Mouse (Mus musculus): ENCODE measurements around the gene Igfbp4. TPM values are rescaled to one million over a fixed set of nuclear protein-coding genes. Genes with fewer than 3 reads are reported as not detected.

The Igfbp4 gene
- 57.2 TPM for polyA plus RNA-seq (2014; fragmentation: Illumina TruSeq; extraction: RNeasy Lipid Tissue Mini Kit (QIAGEN cat#74804))

DNA sequence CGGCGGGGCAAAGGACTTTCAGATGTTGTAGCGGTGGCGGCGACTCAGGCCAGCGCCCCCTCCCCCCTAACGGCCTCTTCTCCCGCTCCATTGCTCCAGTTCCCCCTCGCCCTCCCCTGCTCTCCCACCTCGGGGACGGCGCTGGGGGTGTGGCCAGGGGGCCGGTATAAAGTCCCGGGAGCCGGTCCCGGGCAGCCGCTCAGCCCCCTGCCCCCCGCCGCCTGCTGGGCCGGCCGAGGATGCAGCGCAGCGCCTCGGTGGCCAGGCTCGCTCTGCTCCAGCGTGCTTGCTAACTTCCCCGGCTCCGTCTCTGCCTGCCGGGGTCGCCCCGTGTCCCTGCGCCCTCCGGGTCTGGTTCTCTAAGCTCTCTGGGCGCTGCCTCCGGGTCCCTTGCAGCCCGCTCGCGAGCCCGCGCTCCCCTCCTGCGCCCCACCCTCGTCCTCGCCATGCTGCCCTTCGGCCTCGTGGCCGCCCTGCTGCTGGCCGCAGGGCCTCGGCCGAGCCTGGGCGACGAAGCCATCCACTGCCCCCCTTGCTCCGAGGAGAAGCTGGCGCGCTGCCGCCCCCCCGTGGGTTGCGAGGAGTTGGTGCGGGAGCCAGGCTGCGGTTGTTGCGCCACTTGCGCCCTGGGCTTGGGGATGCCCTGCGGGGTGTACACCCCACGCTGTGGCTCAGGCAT is at the start of gene Igfbp4:
Gene Igfbp4 (plus strand): TSS at position 194 of the 679 bp plus-strand sequence.

DNA sequence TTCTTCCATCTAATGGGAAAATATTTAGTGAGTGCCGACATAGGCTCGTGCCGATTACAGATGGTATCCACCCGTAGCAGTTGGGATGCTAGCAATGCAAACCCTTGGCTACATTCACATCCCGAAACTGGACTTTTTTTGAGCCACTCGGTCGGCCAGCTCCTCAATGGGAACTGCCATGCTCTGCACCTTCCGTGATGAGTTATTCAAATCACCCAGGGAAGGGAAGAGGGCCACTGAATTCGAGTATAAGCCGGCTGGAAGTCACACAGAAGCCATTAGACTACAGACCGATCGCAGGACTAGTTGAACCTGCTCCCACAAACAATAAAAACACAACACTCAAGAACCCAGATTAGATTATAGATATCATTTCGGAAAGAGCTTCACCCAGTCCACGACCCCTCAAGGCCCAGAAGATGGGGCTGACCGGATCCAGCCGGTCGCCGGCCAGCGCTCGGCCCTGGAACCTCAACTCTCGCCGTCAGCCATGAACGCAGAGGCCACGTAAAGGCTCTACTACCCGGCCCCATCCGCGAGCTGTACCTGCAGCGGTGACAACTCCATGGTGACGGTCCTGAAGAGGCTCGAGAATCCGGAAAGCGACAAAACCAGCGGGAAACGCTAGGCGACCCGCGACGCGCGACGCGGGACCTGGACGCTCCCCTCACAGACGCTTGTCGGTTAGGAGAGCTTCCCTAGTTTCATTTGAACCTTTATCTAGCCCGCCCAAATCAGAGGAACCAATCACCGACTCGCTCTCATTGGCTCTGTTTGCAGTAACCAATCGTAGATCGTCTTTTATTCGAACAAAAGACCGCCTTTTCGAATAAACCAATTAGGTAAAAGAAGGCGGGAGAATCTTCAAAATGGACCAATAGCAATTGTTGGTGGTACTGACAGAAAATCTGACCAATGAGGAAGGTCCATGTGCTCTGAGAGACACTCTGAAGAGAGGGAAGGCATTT is 17.3 kb upstream of the Igfbp4 start, which contains the start of gene Top2a:
Gene Top2a (minus strand): TSS at position 690 of the 968 bp plus-strand sequence.

GRCm38 (mm10) chr11:99089077-99089601 is 48.1 kb downstream of the Igfbp4 start, which contains the start of gene Tns4:
TSS of gene Tns4 (minus strand) at chr11:99089306.

Other genes starting within 250 kb of the Igfbp4 start
- gene Msl1, start 245.7 kb upstream of the Igfbp4 start, polyA plus RNA-seq (2014; fragmentation: Illumina TruSeq; extraction: RNeasy Lipid Tissue Mini Kit (QIAGEN cat#74804)), result 113 TPM
- 24.9 TPM for gene Casc3, start 236.3 kb upstream of the Igfbp4 start, polyA plus RNA-seq (2014; fragmentation: Illumina TruSeq; extraction: RNeasy Lipid Tissue Mini Kit (QIAGEN cat#74804))
- gene Rapgefl1, start 204.5 kb upstream of the Igfbp4 start, polyA plus RNA-seq (2014; fragmentation: Illumina TruSeq; extraction: RNeasy Lipid Tissue Mini Kit (QIAGEN cat#74804)), result 0.63 TPM
- gene Wipf2, start 177.6 kb upstream of the Igfbp4 start, polyA plus RNA-seq (2014; fragmentation: Illumina TruSeq; extraction: RNeasy Lipid Tissue Mini Kit (QIAGEN cat#74804)), result 12.0 TPM
- 6.8 TPM for gene Cdc6, start 133.4 kb upstream of the Igfbp4 start, polyA plus RNA-seq (2014; fragmentation: Illumina TruSeq; extraction: RNeasy Lipid Tissue Mini Kit (QIAGEN cat#74804))
- gene Rara, start 113.4 kb upstream of the Igfbp4 start, polyA plus RNA-seq (2014; fragmentation: Illumina TruSeq; extraction: RNeasy Lipid Tissue Mini Kit (QIAGEN cat#74804)), result 2.4 TPM
- not detected for gene Gjd3, start 58.2 kb upstream of the Igfbp4 start, polyA plus RNA-seq (2014; fragmentation: Illumina TruSeq; extraction: RNeasy Lipid Tissue Mini Kit (QIAGEN cat#74804))
- gene Top2a, start 17.1 kb upstream of the Igfbp4 start, polyA plus RNA-seq (2014; fragmentation: Illumina TruSeq; extraction: RNeasy Lipid Tissue Mini Kit (QIAGEN cat#74804)), result 203 TPM
- 1.6 TPM for gene Tns4, start 48.1 kb downstream of the Igfbp4 start, polyA plus RNA-seq (2014; fragmentation: Illumina TruSeq; extraction: RNeasy Lipid Tissue Mini Kit (QIAGEN cat#74804))
- gene Ccr7, start 113.8 kb downstream of the Igfbp4 start, polyA plus RNA-seq (2014; fragmentation: Illumina TruSeq; extraction: RNeasy Lipid Tissue Mini Kit (QIAGEN cat#74804)), result not detected
- gene Smarce1, start 189.8 kb downstream of the Igfbp4 start, polyA plus RNA-seq (2014; fragmentation: Illumina TruSeq; extraction: RNeasy Lipid Tissue Mini Kit (QIAGEN cat#74804)), result 295 TPM
- 0.46 TPM for gene Krt222, start 202.8 kb downstream of the Igfbp4 start, polyA plus RNA-seq (2014; fragmentation: Illumina TruSeq; extraction: RNeasy Lipid Tissue Mini Kit (QIAGEN cat#74804))
- not detected for gene Krt24, start 244.0 kb downstream of the Igfbp4 start, polyA plus RNA-seq (2014; fragmentation: Illumina TruSeq; extraction: RNeasy Lipid Tissue Mini Kit (QIAGEN cat#74804))

All from ovary, adult 10 weeks (tissue).